Mouse (Mus musculus): Measurements from ENCODE around the gene Olfr1331.

GRCm38 (mm10) chr4:118888297-118888696 is 23.8 kb downstream of the Olfr1331 start, which contains the start of gene Olfr1330:
- TF ChIP-seq EP300 (IDR thresholded peaks at IDR 0.05; ENCODE audit: insufficient read depth, low read depth, low read length) (no peak), CTCF (IDR thresholded peaks at IDR 0.05; ENCODE audit: low read depth, low read length) (no peak), POLR2A (IDR thresholded peaks at IDR 0.05; ENCODE audit: insufficient read depth, low read length) (no peak)
